Mouse (Mus musculus) MEL (cell line): ENCODE measurements around the gene Mid1. TPM values are rescaled to one million over a fixed set of nuclear protein-coding genes. Genes with fewer than 3 reads are reported as not detected.
"Not testable (repeated sequence)": the region's sequence is repeated elsewhere in the genome, so short reads cannot be mapped to it uniquely, and the experiment has no call there.

Experiments used
- DNase-seq: peaks from one replicate; pipeline ENCODE4 v3.0.0; 2011; ENCODE audit warnings: low read depth, low spot score
- H3K27ac ChIP-seq: 2 replicates; pipeline ENCODE4 v1.5.1; 2012; ENCODE audit warnings: low read depth, mild to moderate bottlenecking, control low read depth, low read length, moderate library complexity; ENCODE audit not compliant: control insufficient read depth
- H3K27me3 ChIP-seq, 2 experiments: fragments of 150-350 bp in 1 of 2; sonication (generic) in 1 of 2; 2 replicates each; pipeline ENCODE4 v1.6.1; 2012; ENCODE audit warnings: low read length in 2 of 2, mild to moderate bottlenecking in 2 of 2, improper control_type of control experiment in 1 of 2, moderate library complexity in 1 of 2; ENCODE audit not compliant: insufficient read depth in 2 of 2, control insufficient read depth in 1 of 2
- H3K36me3 ChIP-seq, 2 experiments: 2 replicates each; pipeline ENCODE4 v1.6.1; 2012 to 2014; ENCODE audit warnings: low read length in 2 of 2, improper control_type of control experiment in 1 of 2, inconsistent platforms in 1 of 2, mild to moderate bottlenecking in 1 of 2; ENCODE audit not compliant: insufficient read depth in 2 of 2, control insufficient read depth in 1 of 2
- H3K4me1 ChIP-seq, 2 experiments: fragments of 150-350 bp in 1 of 2; sonication (generic) in 1 of 2; 2 replicates each; pipeline ENCODE4 v1.6.1; 2012; ENCODE audit warnings: low read length in 2 of 2, improper control_type of control experiment in 1 of 2, mild to moderate bottlenecking in 1 of 2; ENCODE audit not compliant: insufficient read depth in 2 of 2, control insufficient read depth in 1 of 2
- H3K4me3 ChIP-seq, 2 experiments: fragments of 150-350 bp in 1 of 2; sonication (generic) in 1 of 2; 2 replicates each; pipeline ENCODE4 v1.5.1; 2012; ENCODE audit warnings: low read depth in 2 of 2, low read length in 2 of 2, mild to moderate bottlenecking in 2 of 2, moderate library complexity in 2 of 2, control low read depth in 1 of 2, improper control_type of control experiment in 1 of 2; ENCODE audit not compliant: control insufficient read depth in 1 of 2, insufficient read depth in 1 of 2
- H3K79me2 ChIP-seq: 2 replicates; pipeline ENCODE4 v1.6.1; 2012; ENCODE audit warnings: mild to moderate bottlenecking, low read length, moderate library complexity; ENCODE audit not compliant: control insufficient read depth, poor library complexity, insufficient read depth
- H3K9ac ChIP-seq: 2 replicates; pipeline ENCODE4 v1.6.1; 2012; ENCODE audit warnings: low read depth, mild to moderate bottlenecking, control low read depth, low read length, moderate library complexity; ENCODE audit not compliant: control insufficient read depth, poor library complexity, severe bottlenecking
- H3K9me3 ChIP-seq: fragments of 150-350 bp; sonication (generic); replicated peaks from 2 replicates; pipeline ENCODE4 v1.6.1; 2012; ENCODE audit warnings: mild to moderate bottlenecking, low read length, improper control_type of control experiment, moderate library complexity; ENCODE audit not compliant: insufficient read depth
- CTCF ChIP-seq, 3 experiments: IDR thresholded peaks in 2 of 3; conservative IDR thresholded peaks in 1 of 3; 2 replicates each; pipeline ENCODE4 v1.5.1; 2011 to 2012; ENCODE audit warnings: low read length in 3 of 3, low read depth in 2 of 3, mild to moderate bottlenecking in 2 of 3, improper control_type of control experiment in 1 of 3, inconsistent platforms in 1 of 3, mixed read lengths in 1 of 3, moderate library complexity in 1 of 3; ENCODE audit not compliant: control insufficient read depth in 1 of 3, insufficient read depth in 1 of 3, poor library complexity in 1 of 3, severe bottlenecking in 1 of 3
- ELF1 ChIP-seq: IDR thresholded peaks from 2 replicates; pipeline ENCODE4 v1.6.1; 2014; ENCODE audit warnings: low read depth, mild to moderate bottlenecking, inconsistent platforms, low read length, improper control_type of control experiment, moderate library complexity
- EP300 ChIP-seq, 2 experiments: IDR thresholded peaks; 2 replicates each; pipeline ENCODE4 v1.6.1; 2011; ENCODE audit warnings: improper control_type of control experiment in 2 of 2, low read length in 2 of 2, low read depth in 1 of 2, mild to moderate bottlenecking in 1 of 2
- ETS1 ChIP-seq: IDR thresholded peaks from 2 replicates; pipeline ENCODE4 v1.6.1; 2012; ENCODE audit warnings: low read depth, mild to moderate bottlenecking, inconsistent platforms, low read length, improper control_type of control experiment, moderate library complexity
- HCFC1 ChIP-seq: IDR thresholded peaks from 2 replicates; pipeline ENCODE4 v1.6.1; 2012; ENCODE audit warnings: low read depth, mild to moderate bottlenecking, inconsistent platforms, low read length, improper control_type of control experiment, moderate library complexity
- MAX ChIP-seq: IDR thresholded peaks from 2 replicates; pipeline ENCODE4 v1.6.1; 2011; ENCODE audit warnings: low read length, improper control_type of control experiment
- MAZ ChIP-seq: IDR thresholded peaks from 2 replicates; pipeline ENCODE4 v1.6.1; 2012; ENCODE audit warnings: low read depth, mild to moderate bottlenecking, inconsistent platforms, low read length, improper control_type of control experiment
- MXI1 ChIP-seq: IDR thresholded peaks from 2 replicates; pipeline ENCODE4 v1.6.1; 2011; ENCODE audit warnings: mild to moderate bottlenecking, low read depth, low read length, improper control_type of control experiment
- MYB ChIP-seq: IDR thresholded peaks from 2 replicates; pipeline ENCODE4 v1.6.1; 2011; ENCODE audit warnings: mild to moderate bottlenecking, low read depth, low read length, improper control_type of control experiment
- NELFE ChIP-seq: IDR thresholded peaks from 2 replicates; pipeline ENCODE4 v1.6.1; 2011; ENCODE audit warnings: low read depth, low read length, improper control_type of control experiment
- POLR2AphosphoS2 ChIP-seq: IDR thresholded peaks from 2 replicates; pipeline ENCODE4 v1.6.1; 2011; ENCODE audit warnings: low read length, improper control_type of control experiment
- POLR2AphosphoS5 ChIP-seq: IDR thresholded peaks from 2 replicates; pipeline ENCODE4 v1.6.1; 2012; ENCODE audit warnings: low read depth, borderline replicate concordance, mild to moderate bottlenecking, inconsistent platforms, low read length, moderate library complexity, mixed read lengths
- SIN3A ChIP-seq: IDR thresholded peaks from 2 replicates; pipeline ENCODE4 v1.6.1; 2012; ENCODE audit warnings: low read length, improper control_type of control experiment, inconsistent platforms
- SMC3 ChIP-seq: IDR thresholded peaks from 2 replicates; pipeline ENCODE4 v1.6.1; 2011; ENCODE audit warnings: low read depth, low read length, improper control_type of control experiment
- TCF12 ChIP-seq: IDR thresholded peaks from 2 replicates; pipeline ENCODE4 v1.6.1; 2014; ENCODE audit warnings: low read depth, mild to moderate bottlenecking, inconsistent platforms, low read length, improper control_type of control experiment, moderate library complexity
- ZMIZ1 ChIP-seq: IDR thresholded peaks from 2 replicates; pipeline ENCODE4 v1.6.1; 2012; ENCODE audit warnings: low read depth, mild to moderate bottlenecking, inconsistent platforms, low read length, improper control_type of control experiment, moderate library complexity
- ZNF384 ChIP-seq: IDR thresholded peaks from 2 replicates; pipeline ENCODE4 v1.6.1; 2012; ENCODE audit warnings: low read depth, mild to moderate bottlenecking, inconsistent platforms, low read length, improper control_type of control experiment
- polyA plus RNA-seq, 2 experiments: library from polyadenylated mRNA; stranded (reverse) in 1 of 2; unstranded in 1 of 2; fragments of >175 nt in 1 of 2; fragments of >200 nt in 1 of 2; gene quantifications; 2 replicates each; pipeline versions ENCODE4 v1.2.1 to v1.2.4; 2012; ENCODE audit warnings: low replicate concordance in 2 of 2, low read depth in 1 of 2; ENCODE audit not compliant: insufficient read length in 2 of 2, insufficient read depth in 1 of 2, missing spikeins in 1 of 2
- total RNA-seq: library from RNA; depleted of rRNA; stranded (reverse); fragments of 300-350 nt; gene quantifications from 2 replicates; pipeline ENCODE4 v1.2.3, GENCODE M21; 2012

Gene Mid1
- total and polyA plus RNA-seq, 3 experiments = 1.4 to 7.8 TPM; not detected in 1

DNA sequence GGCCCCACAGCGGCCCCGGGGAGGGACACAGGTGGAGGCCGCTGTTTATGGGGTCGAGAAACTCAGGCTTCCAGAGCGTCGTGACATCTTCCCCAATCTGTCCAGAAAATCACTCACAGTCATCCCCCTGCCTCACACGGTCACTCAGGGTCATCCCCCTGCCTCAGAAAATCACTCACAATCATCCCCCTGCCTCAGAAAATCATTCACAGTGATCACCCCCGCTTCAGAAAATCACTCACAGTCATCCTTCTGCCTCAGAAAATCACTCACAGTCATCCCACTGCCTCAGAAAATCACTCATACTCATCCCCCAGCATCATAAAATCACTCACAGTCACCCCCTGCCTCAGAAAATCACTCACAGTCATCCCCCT, 304.2 kb downstream of the Mid1 start:
- H3K9me3 ChIP-seq, H3K4me1 ChIP-seq, H3K27me3 ChIP-seq, H3K9ac ChIP-seq, H3K79me2 ChIP-seq, H3K4me3 ChIP-seq, H3K36me3 ChIP-seq, H3K27ac ChIP-seq: not testable (repeated sequence)
- 0 out of 2 replicates have a peak, but pooled peaks have one; percentile 13 for TF ChIP-seq NELFE
- peak; percentile 70 for DNase-seq

GRCm38 (mm10) chrX:169989691-169990631, 305.0 kb downstream of the Mid1 start:
- peak overlapping the region; percentile 36 for H3K9ac ChIP-seq
- not testable (repeated sequence) for H3K4me1 ChIP-seq, H3K79me2 ChIP-seq, H3K36me3 ChIP-seq, H3K27me3 ChIP-seq, H3K9me3 ChIP-seq
- DNase-seq = peak; percentile 72
- H3K4me3 ChIP-seq = peak overlapping the region; percentile 5 to 34; a peak in 1 of 4 replicates
- H3K27ac ChIP-seq = peak overlapping the region; percentile 34
- TF ChIP-seq CTCF (IDR thresholded peaks at IDR 0.05 in 2 of 3, conservative IDR thresholded peaks at IDR 0.05 in 1 of 3; ENCODE audit: control insufficient read depth in 1 of 3, insufficient read depth in 1 of 3, low read depth in 2 of 3, low read length in 3 of 3, poor library complexity in 1 of 3, severe bottlenecking in 1 of 3) (peak in 2 of 3 experiments; percentile 70 to 75; a peak in 4 of 6 replicates), MXI1 (peak; percentile 61), ZMIZ1 (0 out of 2 replicates have a peak, but pooled peaks have one; percentile 46), POLR2AphosphoS2 (0 out of 2 replicates have a peak, but pooled peaks have one; percentile 43), MAZ (0 out of 2 replicates have a peak, but pooled peaks have one; percentile 34), ZNF384 (peak; percentile 42; the same call in 1 of the 2 replicates), MAX (0 out of 2 replicates have a peak, but pooled peaks have one; percentile 24), SMC3 (peak; percentile 20; the same call in 1 of the 2 replicates), ELF1 (0 out of 2 replicates have a peak, but pooled peaks have one; percentile 17)

DNA sequence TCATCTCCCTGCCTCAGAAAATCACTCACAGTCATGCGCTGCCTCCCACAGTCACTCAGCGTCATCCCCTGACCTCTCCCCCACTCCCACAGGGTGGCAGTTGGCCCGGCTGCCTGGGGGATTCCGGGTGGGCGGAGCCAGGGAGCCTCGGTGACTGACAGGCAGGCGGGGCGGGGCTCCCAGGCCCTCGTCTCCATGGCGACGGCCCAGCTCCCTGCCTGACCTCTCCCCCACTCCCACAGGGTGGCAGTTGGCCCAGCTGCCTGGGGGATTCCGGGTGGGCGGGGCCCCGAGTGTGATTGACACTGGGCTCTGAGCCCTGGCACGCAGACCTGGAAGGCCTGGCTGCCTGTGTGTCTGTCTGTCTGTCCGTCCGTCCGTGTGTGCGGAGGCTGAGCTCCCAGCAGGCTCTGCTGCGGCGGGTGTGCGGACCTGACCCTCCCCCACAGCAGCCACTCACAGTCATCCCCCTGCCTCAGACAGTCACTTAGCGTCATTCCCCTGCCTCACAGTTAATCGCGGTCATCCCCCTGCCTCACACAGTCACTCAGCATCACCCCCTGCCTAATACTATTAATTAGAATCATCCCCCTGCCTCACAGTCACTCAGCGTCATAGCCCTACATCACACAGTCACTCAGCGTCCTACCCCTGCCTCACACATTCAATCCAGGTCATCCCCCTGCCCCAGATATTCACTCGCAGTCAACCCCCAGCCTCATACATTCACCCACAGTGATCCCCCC, 306.3 kb downstream of the Mid1 start:
- H3K4me3 ChIP-seq = not testable (repeated sequence)
- peak overlapping the region; percentile 18 for H3K27ac ChIP-seq

More for the DNA sequence above, 306.3 kb downstream of the Mid1 start:
- H3K9ac ChIP-seq, H3K79me2 ChIP-seq, H3K9me3 ChIP-seq, H3K27me3 ChIP-seq, H3K4me1 ChIP-seq, H3K36me3 ChIP-seq: not testable (repeated sequence)
- TF ChIP-seq ETS1 = peak; percentile 54
- 0 out of 2 replicates have a peak, but pooled peaks have one; percentile 68 for TF ChIP-seq POLR2AphosphoS5
- peak; percentile 60 for TF ChIP-seq MYB
- TF ChIP-seq HCFC1 = peak; percentile 17; the same call in 1 of the 2 replicates
- TF ChIP-seq TCF12 = peak; percentile 34; the same call in 1 of the 2 replicates
- 0 out of 2 replicates have a peak, but pooled peaks have one; percentile 46 for TF ChIP-seq POLR2AphosphoS2
- TF ChIP-seq MAZ = 0 out of 2 replicates have a peak, but pooled peaks have one; percentile 52
- TF ChIP-seq EP300 (IDR thresholded peaks at IDR 0.05; ENCODE audit: low read depth in 1 of 2, low read length in 2 of 2) = peak in 1 of 2 experiments; percentile 49; a peak in 2 of 4 replicates
- peak; percentile 32; the same call in 1 of the 2 replicates for TF ChIP-seq SIN3A
- DNase-seq = peak; percentile 91
